Mouse (Mus musculus): ENCODE measurements around the gene Smr3a. TPM values are rescaled to one million over a fixed set of nuclear protein-coding genes. Genes with fewer than 3 reads are reported as not detected.

Gene Smr3a
- total RNA-seq (2021) = not detected

- DNase-seq = no peak
Measured at GRCm38 (mm10) chr5:88002249-88002648, at the start of gene Smr3a. Gene Smr3a, plus strand, starts transcription at chr5:88002549.

- no peak for DNase-seq
Measured at GRCm38 (mm10) chr5:87969201-87969600, 33.1 kb upstream of the Smr3a start, which contains the start of the genes 2310003L06Rik and Gm28434. Gene 2310003L06Rik, plus strand, starts transcription at chr5:87969459. Gene Gm28434, plus strand, starts transcription at chr5:87969517.

- DNase-seq = no peak
Measured at GRCm38 (mm10) chr5:87979139-87979538, 23.2 kb upstream of the Smr3a start, which contains the start of gene Cabs1. Gene Cabs1, plus strand, starts transcription at chr5:87979439.

- DNase-seq = no peak
Measured at GRCm38 (mm10) chr5:87982468-87983214, 19.7 kb upstream of the Smr3a start.

GRCm38 (mm10) chr5:88005241-88005640, 2.9 kb downstream of the Smr3a start:
- no peak for DNase-seq

Other genes with a start within 250 kb of the Smr3a start
- gene Csn1s2a, start 228.0 kb upstream of the Smr3a start, total RNA-seq (2021) = not detected
- not detected for gene Csn1s2b, start 194.5 kb upstream of the Smr3a start, total RNA-seq (2021)
- gene Prr27, start 176.9 kb upstream of the Smr3a start, total RNA-seq (2021) = not detected
- gene Odam, start 117.5 kb upstream of the Smr3a start, total RNA-seq (2021) = not detected
- gene Csn3, start 77.0 kb upstream of the Smr3a start, total RNA-seq (2021) = not detected
- gene 2310003L06Rik, start 33.1 kb upstream of the Smr3a start, total RNA-seq (2021) = not detected
- not detected for gene Gm28434, start 33.0 kb upstream of the Smr3a start, total RNA-seq (2021)
- gene Cabs1, start 23.1 kb upstream of the Smr3a start, total RNA-seq (2021) = not detected
- not detected for gene Smr2, start 84.0 kb downstream of the Smr3a start, total RNA-seq (2021)
- gene Gm11116, start 109.0 kb downstream of the Smr3a start, total RNA-seq (2021) = not detected
- gene Gm11115, start 151.6 kb downstream of the Smr3a start, total RNA-seq (2021) = not detected

All from heart, postnatal 4 days (tissue).